ENCODE assay signal across 9 mouse cellular contexts in the genomic region with DNA sequence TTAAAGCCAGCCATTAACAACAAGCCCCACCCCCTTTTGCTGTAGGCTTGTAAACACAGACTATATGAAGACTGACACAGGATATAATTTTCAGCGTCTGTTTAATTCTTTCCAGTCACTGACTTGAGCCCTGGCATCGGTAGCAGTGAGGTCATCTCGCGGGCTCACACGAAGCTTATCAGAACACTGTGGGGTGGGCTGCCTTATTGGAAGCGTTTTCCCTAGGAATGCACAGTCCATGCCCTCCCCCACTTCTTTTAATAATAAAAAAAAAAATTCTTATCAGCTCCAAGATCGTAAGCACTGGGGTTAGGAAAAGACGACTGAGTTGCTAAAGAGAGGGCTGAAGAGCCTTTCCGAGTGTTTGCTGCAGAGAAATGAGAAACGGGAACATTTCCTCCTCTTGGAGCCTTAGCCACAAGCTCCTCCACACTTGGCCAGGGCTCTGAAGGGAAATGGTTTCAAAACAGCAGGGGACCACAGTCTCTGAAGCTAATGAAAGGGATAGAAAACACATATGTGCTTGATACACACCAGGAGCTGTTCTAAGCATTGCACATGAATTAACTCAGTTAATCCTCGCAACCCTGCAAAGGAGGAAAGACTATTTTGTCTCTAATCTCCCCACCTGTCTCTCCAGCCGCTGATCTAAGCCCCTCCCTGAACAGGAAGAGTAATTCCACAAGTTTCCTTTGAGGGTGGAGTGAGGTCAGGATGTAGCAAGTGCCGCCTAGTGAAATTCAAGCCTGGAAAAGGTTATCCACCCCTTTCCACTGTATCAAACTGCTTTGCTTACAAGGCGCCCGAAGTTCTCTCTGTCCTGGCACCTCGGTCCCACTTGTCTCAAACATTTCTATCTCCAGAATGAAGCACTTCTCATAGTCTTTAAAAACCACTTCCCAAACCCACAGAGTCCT. TPM values are rescaled to one million over a fixed set of nuclear protein-coding genes. Genes with fewer than 3 reads are reported as not detected.
DNase-seq lines count a peak whose midpoint lies in the region; ATAC-seq and TF ChIP-seq lines count a peak whose summit lies in the region.
"Had no signal": no experiment of that assay in that cellular context is flagged by ENCODE, and none has a peak within 500 bp of the region (broad histone marks: within the 10 kb centered on the region; RNA-seq: fewer than 3 reads in every experiment).

No protein-coding gene starts in this region.

- DNase-seq in cerebellum, postnatal 14 days: peak; percentile 31 to 46
- no peak for DNase-seq in cerebellum, adult 8-10 months
- DNase-seq in embryonic facial prominence, embryonic 11.5 days (ENCODE audit: low spot score): peak; percentile 66
- peak; percentile 41 to 43 for DNase-seq in heart, postnatal 10 days
- peak; percentile 56 to 58 for DNase-seq in lung, postnatal 4 days
- DNase-seq in adrenal gland, adult 18-20 months (ENCODE audit: low spot score in 2 of 2): no peak
- DNase-seq in kidney, adult 2 months: no peak
- DNase-seq in left cerebral cortex, adult 8-10 months (ENCODE audit: low spot score in 2 of 2): no peak
- DNase-seq: layer of hippocampus, postnatal 36 days had no signal

- no peaks in the 10 kb centered on the region for H3K27me3 ChIP-seq in embryonic facial prominence, embryonic 11.5 days (ENCODE audit: control insufficient read depth, insufficient read depth, low read length)
- no peaks in the 10 kb centered on the region for H3K27me3 ChIP-seq in kidney, adult 2 months (replicated peaks; ENCODE audit: control insufficient read depth, insufficient read depth, low read length)

- H3K36me3 ChIP-seq in embryonic facial prominence, embryonic 11.5 days (replicated peaks; ENCODE audit: control insufficient read depth, insufficient read depth, low read depth, low read length): no peaks in the 10 kb centered on the region
- H3K36me3 ChIP-seq in kidney, adult 2 months (ENCODE audit: control insufficient read depth, insufficient read depth, low read length): no peaks in the 10 kb centered on the region

- peak overlapping the region; percentile 11 for H3K4me2 ChIP-seq in embryonic facial prominence, embryonic 11.5 days (ENCODE audit: low read depth, low read length)

- H3K4me1 ChIP-seq in embryonic facial prominence, embryonic 11.5 days (ENCODE audit: control insufficient read depth, insufficient read depth, low read length): peaks cover 4% of the 10 kb centered on the region; the same call in 1 of the 2 replicates
- no peaks in the 10 kb centered on the region for H3K4me1 ChIP-seq in kidney, adult 2 months (ENCODE audit: control insufficient read depth, insufficient read depth, low read length)

- no peak overlapping the region for H3K9ac ChIP-seq in embryonic facial prominence, embryonic 11.5 days (replicated peaks; ENCODE audit: low read length)

- intact Hi-C loops in heart, postnatal 10 days (cut with DNase I): loop anchor here (2.0 kb wide), 1 partner anchor 67 kb away; no protein-coding TSS in a partner anchor

- no peak overlapping the region for H3K4me3 ChIP-seq in embryonic facial prominence, embryonic 11.5 days (ENCODE audit: low read depth, low read length)
- H3K4me3 ChIP-seq in kidney, adult 2 months (ENCODE audit: insufficient read depth, low read depth, low read length): no peak overlapping the region

- H3K9me3 ChIP-seq in embryonic facial prominence, embryonic 11.5 days (replicated peaks; ENCODE audit: control insufficient read depth, low read length): no peaks in the 10 kb centered on the region

- peak; percentile 74 for ATAC-seq in embryonic facial prominence, embryonic 11.5 days (replicated peaks; ENCODE audit: insufficient number of reproducible peaks, low FRiP score, low TSS enrichment, low read depth)

- TF ChIP-seq CTCF in kidney, adult 2 months (conservative IDR thresholded peaks at IDR 0.05; ENCODE audit: insufficient read depth, insufficient read length, low read depth, low read length): no peak

- peak overlapping the region; percentile 7; the same call in 1 of the 2 replicates for H3K27ac ChIP-seq in embryonic facial prominence, embryonic 11.5 days (replicated peaks; ENCODE audit: low read depth, low read length)
- no peak overlapping the region for H3K27ac ChIP-seq in kidney, adult 2 months (ENCODE audit: insufficient read depth, low read depth, low read length)

- 18% methylated on average over 16 of the region's 16 CpGs for WGBS in embryonic facial prominence, embryonic 11.5 days
- 18% methylated on average over 16 of the region's 16 CpGs for WGBS in kidney, adult 2 months

- TF ChIP-seq POLR2A in kidney, adult 2 months (IDR thresholded peaks at IDR 0.05; ENCODE audit: low read depth, low read length): no peak

RNA-seq across cellular contexts. Expression of gene Tspan11, which starts 33.4 kb away (rescaled TPM):
- polyA plus RNA-seq in embryonic facial prominence, embryonic 11.5 days (2014; fragmentation: Nextera tagmentation; extraction: Ambion mirVana): 14.3 TPM in 2 replicates
- total RNA-seq in heart, postnatal 10 days (2021): 1 to 10 TPM; 4.7 to 4.9 TPM
- total RNA-seq in adrenal gland, adult 18-20 months (2021): 10 to 100 TPM in 1 of 2 experiments, 1 to 10 TPM in 1; 5.1 to 23.4 TPM
- 0.78 and 1.2 TPM in 2 replicates for polyA plus RNA-seq in kidney, adult 2 months (2012; rRNA removed)
- total RNA-seq in left cerebral cortex, adult 8-10 months (2022): 1 to 10 TPM; 3.9 to 5.4 (median 4.6) TPM

Comparison
In these comparisons a context has a peak if more than half of its experiments do, and no peak if none do; other contexts are left out.
1. DNase-seq: peak in cerebellum, postnatal 14 days (2 of 2), embryonic facial prominence, embryonic 11.5 days (single experiment), heart, postnatal 10 days (2 of 2) and lung, postnatal 4 days (2 of 2); none in cerebellum, adult 8-10 months (single experiment), adrenal gland, adult 18-20 months (0 of 2), kidney, adult 2 months (single experiment) and left cerebral cortex, adult 8-10 months (0 of 2).